Mouse (Mus musculus): ENCODE results near the gene Pakap. TPM values are rescaled to one million over a fixed set of nuclear protein-coding genes. Genes with fewer than 3 reads are reported as not detected.
"Not testable (repeated sequence)": the region's sequence is repeated elsewhere in the genome, so short reads cannot be mapped to it uniquely, and the experiment has no call there.

Pakap gene
- polyA plus RNA-seq, 1 experiment from 2014 or later, result 18.7 TPM

- Histone ChIP-seq H3K9ac (ENCODE audit: low read depth, low read length) (no peak overlapping the region), H3K36me3 (ENCODE audit: control insufficient read depth, insufficient read depth, low read length) (no peaks in the 10 kb centered on the region), H3K4me3 (ENCODE audit: low read length) (no peak overlapping the region), H3K27me3 (ENCODE audit: control insufficient read depth, insufficient read depth, low read length) (no peaks in the 10 kb centered on the region), H3K9me3 (ENCODE audit: control insufficient read depth, low read length) (no peaks in the 10 kb centered on the region), H3K27ac (ENCODE audit: low read depth, low read length) (no peak overlapping the region), H3K4me2 (replicated peaks; ENCODE audit: low read depth, low read length) (no peak overlapping the region), H3K4me1 (ENCODE audit: control insufficient read depth, insufficient read depth, low read length) (peaks cover 5% of the 10 kb centered on the region; the same call in 1 of the 2 replicates)
- 84% methylated on average over 3 of the region's 3 CpGs for WGBS
- ATAC-seq (ENCODE audit: low FRiP score, low TSS enrichment), result no peak
Observed at GRCm38 (mm10) chr4:57884511-57884910, 316.5 kb downstream of the Pakap start.

DNA sequence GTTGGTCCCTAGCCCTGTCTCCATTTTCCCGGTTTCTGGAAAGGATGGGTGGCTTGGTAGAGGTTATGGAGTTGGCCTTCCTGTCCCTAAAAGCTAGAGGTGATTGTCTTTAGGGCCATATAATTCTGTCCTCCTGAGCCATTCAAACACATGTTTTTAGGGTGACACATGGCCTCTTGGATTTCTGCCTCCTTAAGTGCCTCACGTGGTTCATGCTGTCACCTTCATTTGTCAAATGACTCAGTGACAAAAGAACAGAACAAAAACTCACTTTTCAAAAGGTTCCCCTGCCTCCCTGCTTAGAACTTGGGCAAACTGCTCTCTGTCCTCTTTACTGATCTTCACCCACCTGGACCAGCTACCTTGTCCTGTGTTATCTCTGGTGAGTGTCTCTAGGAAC lies 317.2 kb downstream of the Pakap start:
- Histone ChIP-seq H3K27me3 (ENCODE audit: control insufficient read depth, insufficient read depth, low read length) (no peaks in the 10 kb centered on the region), H3K27ac (ENCODE audit: low read depth, low read length) (no peak overlapping the region), H3K36me3 (ENCODE audit: control insufficient read depth, insufficient read depth, low read length) (no peaks in the 10 kb centered on the region), H3K9ac (ENCODE audit: low read depth, low read length) (no peak overlapping the region), H3K4me1 (ENCODE audit: control insufficient read depth, insufficient read depth, low read length) (peaks cover 5% of the 10 kb centered on the region; the same call in 1 of the 2 replicates), H3K9me3 (ENCODE audit: control insufficient read depth, low read length) (no peaks in the 10 kb centered on the region), H3K4me2 (replicated peaks; ENCODE audit: low read depth, low read length) (no peak overlapping the region), H3K4me3 (ENCODE audit: low read length) (no peak overlapping the region)
- no peak for ATAC-seq (ENCODE audit: low FRiP score, low TSS enrichment)
- WGBS, result 54% methylated on average over 2 of the region's 2 CpGs

- WGBS, result 68% methylated on average over 11 of the region's 11 CpGs
- no peaks in the 10 kb centered on the region for H3K9me3 ChIP-seq (ENCODE audit: control insufficient read depth, low read length)
- H3K27ac ChIP-seq (ENCODE audit: low read depth, low read length), result no peak overlapping the region
- no peaks in the 10 kb centered on the region for H3K27me3 ChIP-seq (ENCODE audit: control insufficient read depth, insufficient read depth, low read length)
- H3K4me3 ChIP-seq (ENCODE audit: low read length), result no peak overlapping the region
- H3K4me2 ChIP-seq (replicated peaks; ENCODE audit: low read depth, low read length), result no peak overlapping the region
- H3K36me3 ChIP-seq (ENCODE audit: control insufficient read depth, insufficient read depth, low read length), result no peaks in the 10 kb centered on the region
- H3K4me1 ChIP-seq (ENCODE audit: control insufficient read depth, insufficient read depth, low read length), result peaks cover 5% of the 10 kb centered on the region; the same call in 1 of the 2 replicates
- no peak overlapping the region for H3K9ac ChIP-seq (ENCODE audit: low read depth, low read length)
- no peak for ATAC-seq (ENCODE audit: low FRiP score, low TSS enrichment)
Observed at GRCm38 (mm10) chr4:57886066-57886887, 318.3 kb downstream of the Pakap start.

GRCm38 (mm10) chr4:57886888-57887230 lies 318.9 kb downstream of the Pakap start:
- Histone ChIP-seq H3K4me2 (replicated peaks; ENCODE audit: low read depth, low read length) (no peak overlapping the region), H3K4me1 (ENCODE audit: control insufficient read depth, insufficient read depth, low read length) (peaks cover 5% of the 10 kb centered on the region; the same call in 1 of the 2 replicates), H3K27me3 (ENCODE audit: control insufficient read depth, insufficient read depth, low read length) (no peaks in the 10 kb centered on the region), H3K27ac (ENCODE audit: low read depth, low read length) (no peak overlapping the region), H3K36me3 (ENCODE audit: control insufficient read depth, insufficient read depth, low read length) (no peaks in the 10 kb centered on the region), H3K9ac (ENCODE audit: low read depth, low read length) (no peak overlapping the region), H3K9me3 (ENCODE audit: control insufficient read depth, low read length) (no peaks in the 10 kb centered on the region), H3K4me3 (ENCODE audit: low read length) (no peak overlapping the region)
- 88% methylated on average over 3 of the region's 3 CpGs for WGBS
- no peak for ATAC-seq (ENCODE audit: low FRiP score, low TSS enrichment)

GRCm38 (mm10) chr4:57888246-57888645 lies 320.3 kb downstream of the Pakap start:
- H3K27me3 ChIP-seq (ENCODE audit: control insufficient read depth, insufficient read depth, low read length), result no peaks in the 10 kb centered on the region
- H3K4me1 ChIP-seq (ENCODE audit: control insufficient read depth, insufficient read depth, low read length), result peaks cover 5% of the 10 kb centered on the region; the same call in 1 of the 2 replicates
- H3K36me3 ChIP-seq (ENCODE audit: control insufficient read depth, insufficient read depth, low read length), result no peaks in the 10 kb centered on the region
- no peak overlapping the region for H3K4me2 ChIP-seq (replicated peaks; ENCODE audit: low read depth, low read length)
- no peak overlapping the region for H3K9ac ChIP-seq (ENCODE audit: low read depth, low read length)
- H3K4me3 ChIP-seq (ENCODE audit: low read length), result no peak overlapping the region
- WGBS, result 95% methylated on average over 2 of the region's 2 CpGs
- no peaks in the 10 kb centered on the region for H3K9me3 ChIP-seq (ENCODE audit: control insufficient read depth, low read length)
- no peak for ATAC-seq (ENCODE audit: low FRiP score, low TSS enrichment)
- H3K27ac ChIP-seq (ENCODE audit: low read depth, low read length), result no peak overlapping the region

- not testable (repeated sequence) for H3K27ac ChIP-seq (ENCODE audit: low read depth, low read length); H3K9me3 ChIP-seq (ENCODE audit: control insufficient read depth, low read length); H3K4me2 ChIP-seq (replicated peaks; ENCODE audit: low read depth, low read length); H3K27me3 ChIP-seq (ENCODE audit: control insufficient read depth, insufficient read depth, low read length); H3K4me1 ChIP-seq (ENCODE audit: control insufficient read depth, insufficient read depth, low read length); ATAC-seq (ENCODE audit: low FRiP score, low TSS enrichment); H3K36me3 ChIP-seq (ENCODE audit: control insufficient read depth, insufficient read depth, low read length); H3K4me3 ChIP-seq (ENCODE audit: low read length); H3K9ac ChIP-seq (ENCODE audit: low read depth, low read length)
- WGBS, result 97% methylated on average over 1 of the region's 1 CpGs
Observed at GRCm38 (mm10) chr4:57888978-57889377, 321.0 kb downstream of the Pakap start.

DNA sequence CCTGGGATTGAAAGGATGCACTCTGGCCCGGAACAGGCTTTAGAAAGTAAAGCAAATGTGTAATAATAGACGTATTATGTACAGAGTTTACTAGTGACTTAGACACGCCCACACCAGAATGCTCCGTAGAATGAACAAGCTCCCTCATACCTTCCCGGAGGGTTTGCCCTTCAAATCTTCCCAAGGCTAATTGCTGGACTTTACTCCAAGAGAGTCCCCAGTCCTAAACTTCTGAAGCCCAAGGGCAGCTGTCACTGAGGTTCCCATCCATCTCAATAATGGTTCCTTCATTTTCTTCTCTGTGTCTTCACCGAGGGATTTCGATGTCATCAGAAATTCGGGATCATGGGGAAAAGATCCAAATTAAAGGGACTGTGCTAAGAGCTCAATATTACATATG lies 321.8 kb downstream of the Pakap start:
- Histone ChIP-seq H3K27ac (ENCODE audit: low read depth, low read length) (no peak overlapping the region), H3K27me3 (ENCODE audit: control insufficient read depth, insufficient read depth, low read length) (no peaks in the 10 kb centered on the region), H3K9me3 (ENCODE audit: control insufficient read depth, low read length) (no peaks in the 10 kb centered on the region), H3K4me2 (replicated peaks; ENCODE audit: low read depth, low read length) (no peak overlapping the region), H3K4me3 (ENCODE audit: low read length) (no peak overlapping the region), H3K9ac (ENCODE audit: low read depth, low read length) (no peak overlapping the region), H3K4me1 (ENCODE audit: control insufficient read depth, insufficient read depth, low read length) (peaks cover 5% of the 10 kb centered on the region; the same call in 1 of the 2 replicates), H3K36me3 (ENCODE audit: control insufficient read depth, insufficient read depth, low read length) (no peaks in the 10 kb centered on the region)
- WGBS, result 92% methylated on average over 8 of the region's 8 CpGs
- no peak for ATAC-seq (ENCODE audit: low FRiP score, low TSS enrichment)

GRCm38 (mm10) chr4:57892001-57892586 lies 324.1 kb downstream of the Pakap start:
- no peaks in the 10 kb centered on the region for H3K9me3 ChIP-seq (ENCODE audit: control insufficient read depth, low read length)
- no peak overlapping the region for H3K4me3 ChIP-seq (ENCODE audit: low read length)
- H3K9ac ChIP-seq (ENCODE audit: low read depth, low read length), result no peak overlapping the region
- no peak for ATAC-seq (ENCODE audit: low FRiP score, low TSS enrichment)
- WGBS, result 86% methylated on average over 10 of the region's 10 CpGs
- H3K27me3 ChIP-seq (ENCODE audit: control insufficient read depth, insufficient read depth, low read length), result no peaks in the 10 kb centered on the region
- H3K4me1 ChIP-seq (ENCODE audit: control insufficient read depth, insufficient read depth, low read length), result 0 out of 2 replicates have a peak, but pooled peaks cover 3% of the 10 kb centered on the region
- no peak overlapping the region for H3K27ac ChIP-seq (ENCODE audit: low read depth, low read length)
- no peak overlapping the region for H3K4me2 ChIP-seq (replicated peaks; ENCODE audit: low read depth, low read length)
- no peaks in the 10 kb centered on the region for H3K36me3 ChIP-seq (ENCODE audit: control insufficient read depth, insufficient read depth, low read length)

DNA sequence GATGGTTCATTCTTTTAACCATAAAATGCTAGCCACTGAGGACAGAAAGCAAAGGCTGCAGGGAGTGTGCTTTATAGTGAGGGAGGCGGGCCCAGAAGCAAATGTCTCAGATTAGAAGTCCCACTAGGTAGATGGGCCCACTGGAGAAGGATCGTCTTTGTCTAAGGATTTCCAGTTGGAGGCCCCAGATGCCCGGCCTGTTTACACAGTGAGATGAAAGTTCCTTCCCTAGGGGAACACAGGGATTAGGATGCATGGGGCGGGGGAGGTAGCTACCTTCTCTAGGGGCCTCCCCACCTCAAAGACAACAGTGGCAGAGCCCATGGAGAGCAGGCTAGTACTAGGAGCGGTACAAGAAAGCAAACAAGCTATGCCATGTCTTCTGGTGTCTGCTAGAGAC lies 327.2 kb downstream of the Pakap start:
- no peaks in the 10 kb centered on the region for H3K27me3 ChIP-seq (ENCODE audit: control insufficient read depth, insufficient read depth, low read length)
- ATAC-seq (ENCODE audit: low FRiP score, low TSS enrichment), result no peak
- WGBS, result 45% methylated on average over 5 of the region's 5 CpGs
- H3K27ac ChIP-seq (ENCODE audit: low read depth, low read length), result no peak overlapping the region
- 0 out of 2 replicates have a peak, but pooled peaks cover 3% of the 10 kb centered on the region for H3K4me1 ChIP-seq (ENCODE audit: control insufficient read depth, insufficient read depth, low read length)
- H3K36me3 ChIP-seq (ENCODE audit: control insufficient read depth, insufficient read depth, low read length), result no peaks in the 10 kb centered on the region
- H3K9me3 ChIP-seq (ENCODE audit: control insufficient read depth, low read length), result no peaks in the 10 kb centered on the region
- H3K9ac ChIP-seq (ENCODE audit: low read depth, low read length), result no peak overlapping the region
- H3K4me3 ChIP-seq (ENCODE audit: low read length), result no peak overlapping the region
- H3K4me2 ChIP-seq (replicated peaks; ENCODE audit: low read depth, low read length), result no peak overlapping the region

All from kidney, embryonic 14.5 days (tissue).